Mouse (Mus musculus) lung, postnatal 14 days (tissue): ENCODE results near the gene 1810013L24Rik.
"Not testable (repeated sequence)": the region's sequence is repeated elsewhere in the genome, so short reads cannot be mapped to it uniquely, and the experiment has no call there.

Experiments used
- DNase-seq: peaks from one replicate; pipeline ENCODE4 v3.0.0; 2021

Gene 1810013L24Rik

DNA sequence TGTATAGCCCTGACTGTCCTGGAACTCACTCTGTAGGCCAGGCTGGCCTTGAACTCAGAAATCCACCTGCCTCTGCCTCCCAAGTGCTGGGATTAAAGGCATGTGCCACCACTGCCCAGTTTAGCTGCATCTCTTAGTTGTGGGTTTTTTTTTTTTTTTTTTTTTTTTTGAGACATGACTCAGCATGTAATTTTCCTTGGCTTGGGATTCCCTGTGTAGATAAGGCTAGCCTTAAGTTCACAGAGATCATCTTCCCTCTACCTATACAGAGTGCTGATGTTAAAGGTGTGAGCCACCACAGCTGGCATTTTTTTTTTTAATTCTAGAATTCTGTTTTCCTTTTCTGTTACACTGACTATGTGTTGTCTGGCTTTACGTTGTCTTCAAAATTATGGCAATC lies 7.7 kb downstream of the 1810013L24Rik start:
- no peak for DNase-seq

DNA sequence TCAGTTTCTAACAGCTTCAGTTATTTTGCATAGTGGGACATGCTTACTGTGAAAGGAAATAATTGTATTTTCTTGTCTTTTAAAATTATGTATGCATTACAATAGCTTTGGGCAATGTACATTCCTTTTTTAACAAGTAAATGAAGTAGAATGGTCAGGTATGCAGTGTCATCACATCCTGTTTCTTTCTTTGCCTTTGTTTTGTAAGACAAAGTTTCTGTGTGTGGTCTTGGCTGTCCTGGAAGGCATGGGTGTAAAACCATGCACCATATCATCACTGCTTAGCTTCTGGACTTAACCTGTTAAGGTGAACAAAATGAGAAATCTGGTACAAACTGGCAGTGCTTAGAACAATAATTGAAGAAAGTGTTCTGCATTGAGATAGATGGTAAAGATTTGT lies 9.0 kb downstream of the 1810013L24Rik start:
- DNase-seq: no peak

- no peak for DNase-seq
Observed at GRCm38 (mm10) chr16:8840557-8840956, 10.7 kb downstream of the 1810013L24Rik start.

- DNase-seq: no peak
Observed at GRCm38 (mm10) chr16:8842962-8843361, 13.1 kb downstream of the 1810013L24Rik start.

DNA sequence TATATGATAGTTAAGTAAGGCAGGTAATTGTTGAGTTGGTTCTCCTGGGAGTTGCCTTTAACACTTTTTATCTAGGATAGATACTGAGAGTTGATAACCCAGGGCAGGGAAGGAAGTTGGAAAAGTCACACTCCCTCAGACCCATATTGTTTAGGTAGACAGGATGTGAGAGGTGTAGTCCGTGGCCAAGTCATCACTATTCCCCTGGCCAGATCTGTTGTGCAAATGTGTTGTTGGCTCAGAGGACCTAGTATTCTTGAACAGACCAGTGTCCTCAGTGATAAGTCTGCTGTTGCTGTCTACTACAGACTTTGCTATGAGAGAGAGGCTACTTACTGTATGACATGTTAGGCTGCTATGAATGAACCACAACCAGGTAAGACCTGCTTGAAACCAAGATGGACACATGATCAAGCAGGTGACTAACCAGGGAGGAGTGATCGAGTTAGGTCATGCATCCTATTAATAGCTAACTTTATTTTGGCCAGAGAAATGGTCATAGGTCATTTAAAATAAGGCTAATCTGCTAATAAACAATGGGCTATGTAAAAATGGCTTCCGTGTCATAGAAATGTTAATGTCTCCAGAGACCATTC lies 13.8 kb downstream of the 1810013L24Rik start:
- no peak for DNase-seq

GRCm38 (mm10) chr16:8845986-8846385 lies 16.1 kb downstream of the 1810013L24Rik start:
- no peak for DNase-seq

- DNase-seq: no peak
Observed at GRCm38 (mm10) chr16:8848309-8849068, 18.6 kb downstream of the 1810013L24Rik start.

DNA sequence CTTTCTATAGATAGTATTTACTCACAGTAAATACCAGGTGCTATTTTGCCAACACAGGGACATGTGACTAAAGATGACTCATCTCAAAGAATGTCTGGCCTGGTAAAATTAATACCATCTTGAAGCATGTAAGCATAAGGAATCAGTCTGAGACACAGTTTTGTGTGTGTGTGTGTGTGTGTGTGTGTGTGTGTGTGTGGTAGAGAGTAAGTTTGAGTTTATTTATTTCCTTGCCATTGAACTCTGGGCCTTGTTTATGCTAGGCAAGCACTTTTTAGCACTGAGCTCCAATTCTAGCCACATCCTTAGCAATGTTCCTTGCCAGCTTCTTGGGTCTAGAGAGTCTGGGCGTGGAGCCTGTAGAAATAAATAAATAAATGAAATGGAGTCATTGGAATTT lies 20.0 kb downstream of the 1810013L24Rik start:
- DNase-seq: no peak

DNA sequence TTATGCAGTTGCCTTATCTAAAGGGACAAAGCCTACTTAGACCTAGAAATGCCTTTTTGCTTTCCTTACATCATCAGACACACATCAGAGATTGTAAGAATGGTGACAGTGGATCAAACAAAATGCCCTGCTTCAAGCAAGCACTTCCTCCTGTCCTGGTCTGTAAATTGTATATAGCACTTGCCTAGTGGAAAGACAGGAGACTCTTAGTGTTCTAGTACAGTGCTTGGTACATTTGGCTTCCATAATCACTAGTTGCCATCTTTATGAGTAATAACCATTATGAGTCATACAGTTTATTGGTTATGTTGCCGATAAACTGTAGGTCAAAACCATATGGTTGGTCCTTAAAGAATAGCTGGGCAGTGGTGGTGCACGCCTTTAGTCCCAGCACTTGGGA lies 25.2 kb downstream of the 1810013L24Rik start:
- DNase-seq: no peak

DNA sequence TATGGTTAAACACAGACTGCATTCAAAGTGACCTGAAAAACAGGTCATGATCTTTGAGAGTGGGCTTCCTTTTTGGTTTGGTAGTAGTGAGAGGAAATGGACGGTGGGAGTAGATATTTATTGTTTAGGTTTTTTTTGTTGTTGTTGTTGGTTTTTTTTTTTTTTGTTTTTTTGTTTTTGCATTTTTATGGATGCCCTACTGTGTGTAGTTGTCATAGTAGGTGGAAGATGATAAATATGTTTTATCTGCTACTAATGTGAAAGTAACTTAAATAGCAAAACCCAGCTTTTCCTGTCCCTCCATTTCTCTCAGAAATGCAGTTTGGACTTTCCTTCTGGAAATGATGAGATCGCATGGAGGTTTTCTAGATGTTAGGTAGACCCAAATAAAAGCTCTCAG lies 26.9 kb downstream of the 1810013L24Rik start:
- no peak for DNase-seq

DNA sequence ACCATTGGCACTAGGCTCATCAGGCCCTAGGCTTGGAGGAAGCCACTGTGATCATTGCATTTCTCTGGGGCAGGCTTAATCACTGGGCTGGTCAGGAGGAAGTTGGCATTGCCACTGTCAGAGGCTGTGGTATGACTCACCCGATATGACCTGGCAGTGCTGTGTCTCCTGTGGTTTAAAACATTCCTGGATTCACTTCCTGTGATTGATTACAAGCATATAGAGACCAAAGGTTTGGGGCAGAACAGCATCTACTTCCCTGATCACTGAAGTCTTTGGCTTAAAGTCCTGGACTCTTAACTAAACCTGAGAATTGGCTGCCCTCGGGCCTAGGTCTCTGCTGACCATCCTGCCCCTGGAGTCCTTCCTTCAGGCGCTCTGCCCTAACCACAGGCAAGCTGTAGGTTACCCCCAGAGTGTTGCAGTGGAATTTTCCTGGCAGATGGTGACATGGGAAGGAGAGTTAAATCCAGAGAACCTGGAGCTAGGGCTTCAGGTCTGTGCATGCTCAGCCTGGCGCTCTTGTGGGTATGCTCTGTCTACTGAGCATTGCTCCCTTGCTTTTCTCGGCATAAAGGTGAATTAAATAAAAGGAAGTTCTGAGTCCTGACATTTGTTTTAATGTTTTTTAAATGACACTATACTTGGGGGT lies 32.6 kb downstream of the 1810013L24Rik start:
- no peak for DNase-seq

GRCm38 (mm10) chr16:8864223-8864631 lies 34.3 kb downstream of the 1810013L24Rik start:
- DNase-seq: peak; percentile 18

DNA sequence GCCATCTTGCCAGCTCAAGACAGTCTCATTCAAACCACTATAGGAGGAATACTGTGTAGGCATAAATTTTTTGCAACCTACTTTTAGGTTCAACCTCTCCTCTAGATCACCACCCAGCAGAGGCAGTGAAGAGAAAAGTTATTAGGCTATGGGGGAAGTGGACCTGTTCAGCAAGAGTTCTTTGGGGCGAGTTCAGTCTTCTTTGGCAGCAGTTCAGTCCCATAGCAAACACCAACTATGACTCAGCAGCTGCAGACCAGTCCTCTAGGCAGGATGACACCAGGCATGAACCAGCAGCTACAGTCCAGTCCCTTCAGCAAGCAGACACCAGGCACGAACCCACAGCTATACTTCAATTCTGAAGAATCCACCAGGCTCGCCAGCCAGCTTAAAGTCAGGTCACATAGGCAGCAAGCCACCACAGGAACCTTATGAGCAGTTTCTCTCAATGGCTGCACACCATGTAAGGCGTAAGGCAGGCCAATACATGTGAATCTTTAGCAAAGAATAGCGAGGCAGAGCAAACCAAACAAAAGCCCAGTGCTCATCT lies 37.6 kb downstream of the 1810013L24Rik start:
- no peak for DNase-seq

GRCm38 (mm10) chr16:8868506-8868905 lies 38.6 kb downstream of the 1810013L24Rik start:
- no peak for DNase-seq

DNA sequence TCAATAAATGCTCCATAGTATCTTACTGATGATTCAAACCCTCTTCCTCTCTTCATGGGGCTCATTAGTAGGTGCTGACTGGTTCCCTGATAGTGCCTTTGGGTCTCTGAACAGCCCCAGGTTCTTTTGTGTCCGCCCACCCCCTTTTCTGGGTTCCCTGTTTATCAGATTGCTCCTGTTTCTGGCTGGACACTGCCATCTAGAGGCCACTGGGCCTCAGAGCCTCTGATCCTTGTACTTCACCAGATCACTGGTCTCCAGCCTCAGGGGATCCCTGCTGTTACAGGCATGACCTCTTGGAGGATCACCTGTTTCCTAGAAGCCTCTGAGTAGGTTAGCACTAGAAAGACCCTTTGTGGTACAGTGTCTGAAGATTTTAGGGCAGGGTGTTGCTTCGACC lies 39.8 kb downstream of the 1810013L24Rik start:
- peak; percentile 80 for DNase-seq

GRCm38 (mm10) chr16:8871376-8871775 lies 41.5 kb downstream of the 1810013L24Rik start:
- no peak for DNase-seq

- no peak for DNase-seq
Observed at GRCm38 (mm10) chr16:8872019-8872418, 42.1 kb downstream of the 1810013L24Rik start.

DNA sequence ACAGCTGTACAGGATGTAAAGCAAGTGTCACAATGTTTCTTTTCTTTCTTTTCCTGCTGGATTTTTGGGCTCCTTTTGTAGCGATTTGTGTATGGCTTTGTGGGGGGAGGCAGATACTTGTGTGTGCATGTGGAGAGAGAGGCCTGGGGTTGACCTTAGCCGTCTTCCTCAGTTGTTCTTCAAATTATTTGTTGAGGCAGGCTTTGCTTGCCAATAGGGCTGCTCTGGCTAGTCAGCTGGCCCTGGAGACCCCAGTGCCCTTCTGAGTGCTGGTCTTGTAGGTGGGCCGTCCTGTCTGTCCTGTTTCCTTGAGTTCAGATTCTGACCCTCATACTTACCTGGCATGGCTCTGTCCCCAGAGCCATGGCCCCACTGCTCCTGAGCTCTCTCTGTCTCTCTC lies 42.6 kb downstream of the 1810013L24Rik start:
- DNase-seq: no peak

- no peak for DNase-seq
Observed at GRCm38 (mm10) chr16:8880076-8880475, 50.2 kb downstream of the 1810013L24Rik start.

DNA sequence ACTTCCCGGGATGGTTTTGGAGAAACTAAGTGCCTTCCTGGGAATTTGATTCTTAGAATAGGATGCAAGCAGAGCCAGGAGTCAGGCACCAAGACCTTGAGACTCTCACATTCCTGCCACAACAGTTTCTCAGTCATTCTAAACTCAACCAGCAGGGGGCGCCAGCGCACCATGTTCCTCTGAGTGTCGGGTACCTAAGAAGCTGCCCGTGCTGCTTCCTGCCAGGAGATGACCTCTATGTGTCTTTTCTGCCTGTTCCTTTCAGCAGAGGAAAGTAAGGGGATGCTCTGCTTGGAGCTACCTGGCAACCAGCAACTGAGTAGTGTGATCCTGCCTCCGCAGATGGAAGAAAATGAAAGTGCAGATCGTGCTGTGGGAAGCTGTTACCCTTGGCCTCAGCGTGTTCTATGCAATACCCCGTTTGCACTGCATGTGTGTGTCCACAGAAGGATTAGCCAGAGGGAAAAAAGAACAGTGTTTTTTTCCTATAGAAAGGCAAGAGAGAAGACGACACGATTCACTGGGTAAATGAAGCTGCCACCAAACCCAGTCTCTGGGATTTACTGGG lies 53.9 kb downstream of the 1810013L24Rik start:
- peak; percentile 84 for DNase-seq

- DNase-seq: not testable (repeated sequence)
Observed at GRCm38 (mm10) chr16:8894214-8894613, 64.3 kb downstream of the 1810013L24Rik start.

- no peak for DNase-seq
Observed at GRCm38 (mm10) chr16:8895301-8895700, 65.4 kb downstream of the 1810013L24Rik start.

DNA sequence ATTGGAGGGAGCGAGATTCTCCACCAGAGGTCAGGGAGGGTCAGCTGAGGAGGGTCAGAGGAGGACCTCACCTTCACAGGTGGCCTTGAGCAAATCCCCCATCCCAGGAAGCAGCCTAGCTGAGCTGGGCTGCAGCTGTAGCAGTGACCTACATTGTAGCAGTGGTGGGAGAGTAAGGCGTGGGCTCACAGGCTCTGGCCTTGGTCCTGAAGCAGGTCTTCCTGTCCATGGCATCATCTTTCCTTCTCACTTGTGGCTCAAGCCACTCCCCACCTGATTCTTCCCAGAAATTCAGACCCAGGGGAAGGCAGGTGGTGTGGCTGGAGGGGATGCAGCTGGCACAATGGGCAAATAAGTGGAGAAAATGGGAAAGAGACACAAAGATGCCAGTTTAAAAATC lies 76.2 kb downstream of the 1810013L24Rik start:
- DNase-seq: not testable (repeated sequence)
